Mouse (Mus musculus) gastrocnemius, adult 2 months (tissue): ENCODE results near the gene Fam186a. TPM values are rescaled to one million over a fixed set of nuclear protein-coding genes. Genes with fewer than 3 reads are reported as not detected.
"Not testable (repeated sequence)": the region's sequence is repeated elsewhere in the genome, so short reads cannot be mapped to it uniquely, and the experiment has no call there.

Source experiments
- DNase-seq: peaks from one replicate; pipeline ENCODE4 v3.0.0; 2022
- H3K27ac ChIP-seq: fragments of 200-600 bp; 2 replicates; pipeline ENCODE4 v1.8.1; 2022; ENCODE audit warnings: mild to moderate bottlenecking
- H3K4me3 ChIP-seq: fragments of 200-600 bp; 2 replicates; pipeline ENCODE4 v1.8.1; 2022; ENCODE audit warnings: mild to moderate bottlenecking, moderate library complexity
- CTCF ChIP-seq: fragments of 200-600 bp; IDR thresholded peaks from 2 replicates; pipeline ENCODE4 v1.8.1; 2022; ENCODE audit warnings: antibody characterized with exemption, mild to moderate bottlenecking, moderate library complexity
- intact Hi-C: fragments of 180-260 bp; cut with DNase I; formaldehyde crosslinking; loops from one replicate; pipeline ENCODE4 v1.15.1; 2025
- total RNA-seq, 2 experiments: library from RNA; stranded (reverse); gene quantifications; 2 replicates each; pipeline ENCODE4 v1.2.3; 2021

Gene Fam186a
- total RNA-seq, 2 experiments from 2014 or later, result 0.05 to 0.11 TPM

DNA sequence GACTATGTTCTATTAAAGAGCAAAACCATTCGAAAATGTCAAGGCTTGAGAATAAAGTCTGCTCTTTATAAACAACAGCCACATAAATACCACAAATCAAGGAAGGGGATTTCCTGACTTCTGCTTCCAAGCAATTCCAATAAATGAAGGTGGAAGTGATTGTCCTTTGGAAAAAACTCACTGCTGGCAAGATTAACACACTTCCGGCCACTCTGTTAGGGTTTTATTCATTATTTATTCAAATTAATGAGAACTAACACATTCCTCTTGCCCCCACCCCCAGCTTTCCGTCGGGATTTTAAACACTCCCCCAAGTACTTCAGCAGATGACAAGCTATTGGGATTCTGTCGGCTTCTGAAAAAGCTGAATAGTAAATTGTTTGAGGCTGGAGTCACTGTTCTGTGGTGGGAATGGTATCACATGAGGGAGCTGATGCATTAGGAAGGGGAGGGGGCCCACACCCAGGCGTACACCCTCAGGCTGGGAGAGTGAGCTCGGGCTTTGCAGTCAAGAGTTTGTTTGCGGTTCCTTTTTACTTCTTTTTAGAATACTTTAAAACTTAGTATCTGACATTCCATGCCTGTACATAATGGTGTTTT is 77.5 kb downstream of the Fam186a start:
- TF ChIP-seq CTCF, result no peak
- no peak for DNase-seq
- Histone ChIP-seq H3K27ac (peak overlapping the region; percentile 73), H3K4me3 (no peak overlapping the region)
- intact Hi-C loops, result no loop called here

DNA sequence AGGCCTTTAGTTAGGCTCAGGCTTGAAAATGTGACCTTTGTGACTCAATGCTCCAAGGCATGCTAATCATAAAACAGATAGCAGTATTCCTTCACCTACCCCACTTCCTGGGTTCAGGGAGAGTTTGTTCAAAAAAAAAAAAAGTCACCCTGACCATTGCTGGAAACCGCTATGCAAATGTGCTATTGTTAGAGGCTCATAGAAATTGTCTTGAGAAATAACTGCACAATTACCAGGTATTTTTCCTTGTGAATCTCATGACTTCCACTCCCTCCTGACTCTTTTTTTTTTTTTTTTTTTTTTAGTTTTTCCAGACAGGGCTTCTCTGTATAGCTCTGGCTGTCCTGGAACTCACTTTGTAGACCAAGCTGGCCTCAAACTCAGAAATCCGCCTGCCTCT is 79.7 kb downstream of the Fam186a start:
- H3K27ac ChIP-seq, DNase-seq, intact Hi-C loops, H3K4me3 ChIP-seq: not testable (repeated sequence)

DNA sequence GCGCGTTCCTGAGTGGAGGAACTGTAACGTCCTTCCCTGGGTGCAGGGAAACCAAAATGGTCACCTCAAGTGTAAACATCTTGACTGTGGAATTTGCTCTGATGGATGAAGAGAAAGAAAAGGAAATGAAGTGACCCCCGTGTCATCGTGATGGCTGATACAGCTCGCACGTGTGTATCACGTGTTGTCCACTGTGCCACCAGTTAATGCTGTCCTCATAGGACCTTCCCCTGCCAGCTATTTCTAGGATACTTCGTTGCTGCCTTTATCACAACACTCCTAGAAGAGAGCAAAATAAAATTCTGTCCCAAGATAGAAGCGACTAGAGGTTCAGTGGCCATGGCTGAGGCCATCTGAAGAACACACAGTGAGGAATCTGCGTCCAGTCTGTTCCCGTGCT is 82.8 kb downstream of the Fam186a start:
- Histone ChIP-seq H3K4me3 (no peak overlapping the region), H3K27ac (no peak overlapping the region)
- no peak for TF ChIP-seq CTCF
- intact Hi-C loops, result no loop called here
- no peak for DNase-seq

DNA sequence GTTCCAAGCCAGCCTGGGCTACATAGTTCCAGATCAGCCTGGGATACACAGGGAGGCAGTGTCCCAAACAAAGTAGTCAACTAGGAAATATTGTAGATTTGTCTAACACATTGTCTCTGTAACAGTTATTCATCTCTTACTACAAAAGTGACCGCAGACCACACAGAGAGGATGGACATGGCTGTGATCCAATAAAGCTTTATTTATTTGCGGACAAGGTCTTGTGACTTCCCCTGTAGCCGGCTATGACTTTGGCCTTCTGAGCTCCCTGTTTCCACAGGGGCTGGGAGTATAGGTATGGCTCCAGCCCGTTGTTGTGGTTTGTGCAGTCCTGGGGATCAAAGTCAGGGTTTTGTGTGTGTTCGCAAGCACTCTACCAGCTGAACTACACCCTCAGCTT is 88.3 kb downstream of the Fam186a start:
- intact Hi-C loops, result no loop called here
- Histone ChIP-seq H3K27ac (no peak overlapping the region), H3K4me3 (no peak overlapping the region)
- DNase-seq, result no peak
- TF ChIP-seq CTCF, result no peak

DNA sequence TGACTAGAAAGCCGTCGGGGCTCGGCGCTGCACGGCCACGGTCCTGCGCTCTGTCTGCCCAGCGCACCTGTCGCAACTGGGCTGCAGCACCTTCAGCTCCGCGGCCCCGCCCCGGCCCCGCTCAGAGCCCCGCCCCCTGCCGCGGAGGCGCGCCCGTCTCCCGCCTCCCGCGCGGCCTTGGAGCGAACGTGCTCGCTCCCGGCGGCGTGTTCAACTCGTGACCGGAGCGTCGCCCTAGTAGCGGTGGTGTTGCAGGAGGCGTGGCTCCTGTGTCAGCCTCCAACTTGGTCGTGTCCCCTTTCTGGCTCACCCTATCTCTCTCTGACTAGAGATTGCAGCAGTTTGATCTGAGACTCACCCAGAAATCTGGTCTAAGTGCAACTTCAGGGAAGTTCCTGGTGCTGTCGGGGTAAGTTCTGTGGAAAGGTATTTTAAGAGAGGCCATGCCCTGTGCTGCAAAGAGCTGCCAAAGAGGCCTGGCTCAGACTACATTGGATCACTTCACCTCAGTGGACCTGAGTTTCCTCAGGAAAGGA is 91.5 kb downstream of the Fam186a start, which contains the start of gene Lima1:
Gene Lima1 (minus strand): TSS at position 123 of the 536 bp plus-strand sequence.
- intact Hi-C loops, result no loop called here
- peak; percentile 94 for DNase-seq
- TF ChIP-seq CTCF, result no peak
- H3K4me3 ChIP-seq, result peak within 1 kb of the TSS; percentile 88
- H3K27ac ChIP-seq, result peak within 1 kb of the TSS; percentile 88

DNA sequence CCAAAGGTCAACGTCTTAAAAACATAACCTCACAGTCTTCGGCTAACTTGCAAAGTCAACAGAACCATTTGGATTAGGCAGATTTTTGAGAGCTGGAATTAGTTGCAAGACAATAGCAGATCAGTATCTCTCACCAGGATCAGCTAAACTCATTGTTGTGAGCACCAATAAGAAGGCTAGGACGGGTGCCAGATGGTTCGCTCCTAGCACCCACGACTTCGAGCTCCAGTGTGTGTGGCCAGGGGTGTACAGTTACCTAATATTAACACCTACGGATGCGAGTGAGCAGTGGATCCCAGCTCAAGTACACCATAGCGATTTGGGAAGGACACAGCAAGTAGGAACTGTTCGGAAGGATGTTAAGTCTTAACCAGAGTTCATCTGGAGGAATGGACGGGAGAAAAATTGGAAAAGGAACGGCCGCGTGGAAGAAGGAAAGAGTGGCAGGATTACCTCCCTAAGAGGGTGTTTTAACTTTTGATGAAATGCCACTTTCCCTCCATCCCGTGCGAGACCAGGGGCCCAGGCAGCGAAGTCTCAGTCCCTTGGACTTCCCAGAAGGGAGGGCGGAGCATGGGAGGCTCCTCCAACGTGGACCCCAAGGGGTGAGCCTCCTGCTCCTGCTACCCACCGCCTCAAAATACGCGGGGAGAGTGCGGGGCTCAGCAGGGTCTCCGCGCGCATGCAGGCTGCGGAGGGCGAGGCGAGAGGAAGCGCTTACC is 92.1 kb downstream of the Fam186a start:
- H3K27ac ChIP-seq, result peak overlapping the region; percentile 88
- peak overlapping the region; percentile 88 for H3K4me3 ChIP-seq
- peak; percentile 46 for DNase-seq
- intact Hi-C loops, result no loop called here
- TF ChIP-seq CTCF, result no peak

DNA sequence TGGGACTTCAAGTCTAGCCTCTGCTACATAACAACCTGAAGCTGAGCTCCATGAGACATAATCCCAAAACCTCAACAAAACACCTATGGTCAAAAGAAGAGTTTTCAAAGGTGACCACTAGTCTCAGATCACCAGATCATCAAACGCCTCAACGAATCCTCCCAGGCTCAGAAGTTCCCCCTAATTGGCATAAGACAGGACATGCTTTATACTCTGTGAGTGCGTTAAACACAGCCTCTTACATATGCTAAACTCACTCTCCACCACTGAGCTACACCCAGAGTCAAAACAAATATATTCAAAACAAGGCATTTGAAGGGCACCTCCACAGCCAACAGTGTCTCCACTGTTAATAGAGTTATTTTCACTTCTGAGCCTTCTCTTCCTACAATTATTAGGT is 94.3 kb downstream of the Fam186a start:
- peak overlapping the region; percentile 53; the same call in 1 of the 2 replicates for H3K27ac ChIP-seq
- H3K4me3 ChIP-seq, result no peak overlapping the region
- intact Hi-C loops, result no loop called here
- no peak for DNase-seq
- TF ChIP-seq CTCF, result no peak

Other genes with a start within 250 kb of the Fam186a start
- gene Gpd1, start 249.5 kb downstream of the Fam186a start, total RNA-seq, result 100 to 1,000 TPM; 381 to 575 TPM
- gene Cox14, start 241.4 kb downstream of the Fam186a start, total RNA-seq, result 100 to 1,000 TPM; 145 to 166 TPM
- gene Cers5, start 194.2 kb downstream of the Fam186a start, total RNA-seq, result 1 to 10 TPM; 4.6 to 5.4 TPM
- gene Lima1, start 91.6 kb downstream of the Fam186a start, total RNA-seq, result 1 to 10 TPM; 7.9 to 9.8 TPM
- gene Larp4, start 3.0 kb upstream of the Fam186a start, total RNA-seq, result 10 to 100 TPM; 48.6 to 61.9 TPM
- 1 to 10 TPM; 5.8 to 8.3 TPM for gene Dip2b, start 71.6 kb upstream of the Fam186a start, total RNA-seq